Mouse (Mus musculus) c-Kit-negative CD71-positive TER-119-positive erythroid progenitor cells, embryonic 14.5 days (primary cell): Measurements from ENCODE around the gene Pcgf3.

Experiments
- DNase-seq: peaks from one replicate; pipeline ENCODE4 v3.0.0-alpha.2; 2013; ENCODE audit warnings: low read depth, low spot score

Gene Pcgf3

DNA sequence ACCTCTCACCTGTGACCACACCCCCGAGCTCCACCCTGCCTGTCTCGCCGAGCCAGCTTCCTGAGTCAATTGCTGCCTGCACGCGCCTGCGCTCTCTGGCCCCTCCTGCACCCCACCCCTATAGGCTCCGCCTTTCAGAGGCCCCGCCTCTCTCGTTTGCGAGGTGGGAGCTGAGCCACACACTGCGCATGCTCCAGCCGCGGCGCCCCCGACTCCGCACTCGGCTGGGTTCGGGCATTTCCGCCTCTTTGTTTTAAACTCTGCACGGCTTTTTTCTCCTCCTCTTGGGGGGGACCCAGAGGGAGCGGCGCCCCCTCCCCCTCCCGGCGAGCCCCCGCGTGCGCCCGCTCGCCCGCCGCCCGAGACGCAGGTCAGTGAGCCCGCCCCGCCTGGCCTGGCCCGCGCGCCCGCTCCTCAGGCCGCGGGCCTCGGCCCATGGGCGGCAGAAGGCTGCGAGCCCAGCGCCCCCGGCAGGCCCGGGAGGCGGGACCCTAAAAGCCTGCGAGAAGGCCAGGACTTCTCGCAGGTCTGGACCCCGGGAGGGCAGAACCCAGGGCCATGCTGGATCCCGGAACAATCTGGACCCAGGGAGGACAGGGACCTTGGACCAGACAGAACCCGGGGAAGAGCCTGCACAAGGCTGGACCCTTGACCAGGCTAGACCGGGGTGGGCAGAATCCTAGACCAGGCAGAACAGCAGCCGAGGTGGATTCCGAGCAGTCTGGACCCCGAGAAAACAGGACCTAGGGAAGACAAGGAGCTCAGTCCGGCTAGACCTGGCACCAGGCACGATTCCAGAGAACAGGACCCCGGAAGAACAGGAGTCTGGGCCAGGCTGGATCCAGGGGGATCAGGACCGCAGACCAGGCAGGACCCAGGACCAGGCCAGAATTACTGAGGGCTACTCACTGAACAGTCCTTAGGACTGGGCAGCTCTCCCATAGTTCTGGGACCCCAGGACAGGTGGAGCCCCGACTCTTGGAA, at the start of gene Pcgf3:
Gene Pcgf3, plus strand, starts transcription at position 151 of the 984 bp plus-strand sequence.
- DNase-seq: peak; percentile 90

DNA sequence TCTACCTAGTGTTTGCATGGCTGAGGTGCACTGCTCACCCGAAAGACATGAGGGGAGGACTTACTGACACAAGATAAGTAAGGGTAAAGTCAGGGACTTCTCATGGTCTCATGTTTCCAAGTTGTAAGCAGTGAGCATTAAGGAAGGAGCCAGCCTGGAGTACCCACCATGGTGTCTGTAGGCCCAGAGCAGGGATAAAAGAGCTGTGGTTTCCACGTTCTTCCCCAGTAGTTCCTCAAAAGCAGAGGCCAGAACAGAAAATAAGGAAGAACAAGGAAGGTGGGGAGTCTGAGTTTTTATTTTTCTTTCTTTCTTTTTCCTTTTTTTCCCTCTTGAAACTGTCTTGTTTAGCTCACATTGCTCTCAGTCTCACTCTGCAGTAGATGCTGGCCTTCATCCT, 46.3 kb upstream of the Pcgf3 start:
- DNase-seq: no peak

DNA sequence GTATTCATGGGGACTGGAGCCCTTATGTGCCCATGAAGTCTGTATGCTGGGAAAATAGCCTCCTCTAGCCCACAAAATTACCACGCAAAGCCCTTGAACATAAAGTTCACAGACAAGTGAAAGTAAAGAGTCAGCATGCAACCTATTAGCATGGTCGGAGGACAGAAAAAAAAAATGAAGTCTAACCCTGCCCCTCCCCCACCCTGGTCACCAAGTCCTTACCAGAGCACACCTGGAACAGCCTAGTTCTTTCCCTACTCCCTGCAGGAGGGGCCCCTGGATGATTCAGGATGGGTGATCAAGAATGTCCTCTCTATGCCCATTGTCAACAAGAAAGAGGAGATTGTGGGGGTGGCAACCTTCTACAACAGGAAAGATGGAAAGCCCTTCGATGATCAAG, 38.3 kb upstream of the Pcgf3 start:
- DNase-seq: no peak

DNA sequence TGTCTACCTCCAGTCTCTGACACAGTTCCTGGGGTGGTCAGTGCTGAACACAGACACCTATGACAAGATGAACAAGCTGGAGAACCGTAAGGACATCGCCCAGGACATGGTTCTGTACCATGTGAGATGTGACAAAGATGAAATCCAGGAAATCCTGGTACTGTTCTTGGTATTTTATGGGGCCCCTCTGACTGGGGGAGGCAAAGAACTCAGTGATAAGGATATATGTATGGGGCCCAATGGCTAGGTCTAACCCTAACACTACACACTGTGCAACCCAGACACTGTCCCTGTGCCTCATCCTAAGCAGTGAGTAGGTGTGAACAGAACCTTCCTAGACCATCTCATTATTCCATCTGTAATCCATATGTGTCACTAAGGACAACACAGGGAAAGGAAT, 37.6 kb upstream of the Pcgf3 start:
- no peak for DNase-seq

DNA sequence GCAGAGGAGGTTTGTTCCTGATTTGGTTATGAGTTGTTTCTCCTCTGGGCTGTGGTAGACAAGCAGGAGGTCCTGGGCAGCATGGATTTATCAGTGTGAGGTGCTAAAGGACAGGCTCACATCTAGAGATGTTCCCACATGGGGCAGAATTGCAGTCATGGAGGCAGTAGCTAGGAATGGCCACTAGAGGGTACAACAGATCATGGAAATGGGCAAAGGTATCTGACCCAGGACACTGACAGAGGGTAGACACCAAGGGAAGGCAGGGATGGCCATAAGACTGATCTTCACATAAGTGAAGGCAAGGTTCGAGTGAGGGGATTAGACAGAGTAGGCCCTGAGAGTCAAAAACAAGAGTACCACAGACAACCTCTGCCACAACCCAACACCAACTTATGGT, 33.8 kb upstream of the Pcgf3 start:
- peak; percentile 31 for DNase-seq

DNA sequence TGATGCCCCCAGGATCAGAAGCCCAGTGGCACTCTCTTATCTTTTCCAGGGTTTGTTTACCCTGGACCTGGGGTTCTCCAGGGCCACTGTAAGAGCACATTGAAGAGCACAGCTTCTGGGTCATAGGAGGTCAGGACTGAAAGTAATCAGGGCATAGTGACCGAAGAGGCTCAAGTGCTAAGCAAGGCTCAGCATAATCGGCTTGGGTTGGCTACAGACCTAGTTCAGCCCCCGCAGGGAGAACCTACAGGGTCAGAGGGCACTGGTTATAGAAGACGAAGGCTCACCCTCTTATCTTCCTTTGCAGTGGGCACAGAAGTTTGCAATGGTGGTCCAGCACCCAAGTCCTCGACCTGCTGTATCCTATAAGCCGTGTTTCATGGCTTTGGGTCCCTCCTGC, 29.8 kb upstream of the Pcgf3 start:
- DNase-seq: no peak

DNA sequence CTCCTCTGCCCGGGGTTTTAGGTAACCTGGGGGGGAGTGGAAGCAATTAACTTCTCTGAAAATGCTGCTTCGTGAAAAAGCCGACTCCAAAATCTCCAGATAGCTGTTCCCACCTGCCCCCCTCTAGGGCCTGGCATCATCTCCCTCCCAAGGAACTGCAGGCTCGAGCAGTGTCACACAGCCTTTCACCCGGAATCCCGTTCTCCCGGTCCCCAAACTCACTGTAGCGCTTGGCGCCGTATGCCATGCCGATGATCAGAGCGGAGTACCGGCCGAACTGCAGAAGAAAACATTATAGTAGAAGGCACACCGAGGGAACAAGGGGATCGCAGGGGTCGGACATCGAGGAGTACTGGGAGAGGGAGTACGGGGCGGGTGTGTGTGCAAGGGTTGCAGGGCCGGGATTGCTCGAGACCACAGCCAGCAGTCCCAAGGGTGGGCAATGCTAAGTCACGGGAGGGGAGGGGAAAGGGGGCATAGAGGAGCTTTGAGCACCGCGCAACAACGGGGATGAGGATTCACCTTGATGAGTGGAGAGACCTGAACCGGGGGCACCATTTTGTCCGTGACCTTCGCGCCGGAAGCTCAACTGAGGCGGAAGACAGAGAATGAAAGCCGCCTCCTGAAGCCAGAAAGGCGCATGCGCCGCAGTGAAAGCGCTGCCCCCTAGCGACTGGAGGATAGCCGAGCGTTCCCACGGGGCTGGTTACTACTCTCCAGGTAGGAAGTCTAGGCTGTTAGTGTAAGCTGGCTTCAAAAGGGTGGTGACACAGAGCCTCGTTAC, 27.0 kb upstream of the Pcgf3 start, which contains the start of gene Atp5k:
Gene Atp5k, minus strand, starts transcription at position 645 of the 784 bp plus-strand sequence.
- DNase-seq: peak; percentile 90

DNA sequence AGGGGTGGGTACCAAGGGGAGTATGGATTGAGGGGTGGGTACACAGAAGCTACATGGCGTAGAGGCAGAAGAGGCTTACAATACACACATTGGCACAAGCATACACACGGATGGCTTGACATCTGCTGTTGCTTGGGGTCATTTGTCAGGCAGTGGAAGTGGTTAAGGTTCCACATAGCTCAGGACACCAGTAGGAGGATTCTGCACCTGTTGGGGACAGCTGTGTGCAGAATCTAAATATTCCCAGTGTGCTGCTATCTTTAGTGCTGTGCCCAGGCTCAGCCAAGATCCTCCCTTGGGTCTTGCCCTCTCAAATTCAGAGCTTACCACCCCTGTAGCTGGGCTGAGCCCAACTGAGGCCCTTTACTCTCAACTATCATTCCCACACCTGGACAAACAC, 24.9 kb upstream of the Pcgf3 start:
- DNase-seq: no peak

DNA sequence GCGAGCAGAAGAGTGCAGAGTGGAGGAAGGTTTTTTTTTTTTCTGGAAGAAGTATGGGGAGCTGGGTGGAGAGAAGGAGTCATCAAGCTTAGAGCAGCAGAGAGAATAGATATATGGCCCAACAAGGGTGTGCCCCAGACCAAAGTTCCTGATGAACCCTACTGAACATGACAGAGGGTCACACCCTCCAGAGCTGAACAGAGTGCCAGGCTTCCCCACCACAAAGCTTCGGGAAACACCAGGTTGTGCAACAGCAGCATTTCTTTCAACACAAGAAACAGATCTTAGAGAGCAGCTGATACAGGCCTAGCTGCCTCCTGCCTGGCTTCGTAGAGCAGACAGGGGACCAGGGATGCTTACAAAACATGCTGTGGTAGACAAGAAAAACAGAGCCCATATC, 14.1 kb upstream of the Pcgf3 start:
- no peak for DNase-seq

DNA sequence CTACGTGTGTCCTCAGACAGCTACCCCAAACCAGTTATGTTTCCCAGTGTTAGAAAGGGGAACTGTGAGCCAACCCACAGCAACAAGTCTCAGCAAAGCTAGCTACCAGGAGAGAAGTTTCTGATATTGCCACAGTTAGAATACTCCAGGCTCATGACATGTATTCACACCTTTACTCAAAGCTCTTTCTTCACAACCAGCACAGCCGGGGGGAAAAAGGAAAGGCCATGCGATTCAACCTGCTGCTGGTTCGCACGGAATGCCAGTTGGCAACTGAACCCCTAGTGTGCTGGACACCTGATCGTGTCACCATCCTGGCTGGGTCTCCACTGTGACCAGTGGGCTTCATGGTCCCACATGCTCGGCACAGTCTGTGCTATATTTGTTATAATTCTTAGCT, 13.2 kb upstream of the Pcgf3 start:
- no peak for DNase-seq

DNA sequence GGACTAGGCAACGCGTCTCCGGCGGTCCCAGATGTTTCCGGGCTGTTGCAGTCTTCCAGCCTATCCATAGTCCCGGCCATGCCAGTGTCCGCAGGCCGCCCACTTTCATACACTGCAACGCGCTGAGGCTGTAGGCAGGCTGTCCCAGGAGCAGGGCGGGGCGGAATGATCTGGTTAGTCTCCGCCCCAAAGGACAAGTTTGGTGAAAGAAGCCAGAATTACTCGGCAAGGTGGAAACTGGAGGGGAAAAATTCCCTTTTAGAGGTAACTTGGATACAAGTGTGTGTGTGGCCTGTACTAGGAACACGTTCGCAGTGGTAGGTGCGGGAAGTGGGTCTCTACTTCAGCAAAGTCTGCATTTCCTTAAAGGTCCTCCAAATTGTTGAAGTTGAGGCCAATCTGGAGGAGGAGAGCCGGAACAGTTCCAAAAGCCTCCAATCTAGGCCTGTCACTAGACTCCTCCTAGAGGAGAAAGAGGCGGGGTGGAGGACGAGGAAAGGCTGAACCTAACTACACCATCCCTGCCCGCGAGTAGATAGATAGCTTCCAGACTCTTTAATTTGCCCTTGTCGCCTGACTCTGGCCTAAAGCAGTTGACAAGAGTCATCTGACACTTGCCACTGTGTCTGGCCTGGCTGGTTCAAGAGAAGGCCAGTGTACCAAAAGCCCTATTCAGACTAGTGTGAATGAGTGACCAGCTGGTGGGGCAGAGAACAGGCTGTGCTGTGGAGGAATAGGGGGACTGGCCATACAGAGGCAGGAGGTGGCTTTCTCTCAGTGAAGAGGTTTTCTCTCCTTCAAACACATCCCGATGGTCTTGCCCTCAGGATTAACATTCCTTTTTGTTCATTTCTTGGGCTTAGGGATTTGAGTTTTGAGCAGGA, 12.0 kb upstream of the Pcgf3 start, which contains the start of gene Mfsd7a:
Gene Mfsd7a, minus strand, starts transcription at position 107 of the 884 bp plus-strand sequence.
- DNase-seq: peak; percentile 38

DNA sequence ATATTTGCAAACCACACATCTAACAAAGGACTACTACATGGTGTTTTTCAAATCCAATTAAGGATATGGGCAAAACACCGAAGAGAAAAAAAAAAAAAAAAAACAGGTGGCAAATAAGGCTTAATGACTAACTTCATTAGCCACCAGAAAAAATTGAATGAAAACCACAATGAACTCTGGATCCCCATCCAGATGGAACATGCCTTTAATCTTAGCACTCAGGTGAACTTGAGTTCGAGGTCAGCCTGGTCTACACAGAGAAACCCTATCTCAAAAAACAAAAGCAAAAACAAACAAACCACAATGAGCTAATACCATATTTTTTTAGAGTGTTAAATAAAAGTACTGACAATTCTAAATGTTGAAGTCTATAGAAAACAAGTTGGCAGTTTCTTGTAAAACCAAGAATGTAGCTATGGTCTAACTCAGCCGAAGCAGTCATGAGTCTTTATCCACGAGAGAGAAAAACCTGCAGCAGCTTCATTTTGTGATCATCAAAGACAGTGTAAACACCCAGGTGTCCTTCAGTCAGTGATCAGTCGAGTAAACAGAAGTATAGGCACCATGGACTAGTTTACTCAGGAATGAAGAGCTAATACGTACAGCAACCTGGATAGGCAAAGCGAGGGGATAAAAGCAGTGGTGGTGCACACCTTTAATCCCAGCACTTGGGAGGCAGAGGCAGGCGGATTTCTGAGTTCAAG, 10.0 kb upstream of the Pcgf3 start:
- DNase-seq: no peak

DNA sequence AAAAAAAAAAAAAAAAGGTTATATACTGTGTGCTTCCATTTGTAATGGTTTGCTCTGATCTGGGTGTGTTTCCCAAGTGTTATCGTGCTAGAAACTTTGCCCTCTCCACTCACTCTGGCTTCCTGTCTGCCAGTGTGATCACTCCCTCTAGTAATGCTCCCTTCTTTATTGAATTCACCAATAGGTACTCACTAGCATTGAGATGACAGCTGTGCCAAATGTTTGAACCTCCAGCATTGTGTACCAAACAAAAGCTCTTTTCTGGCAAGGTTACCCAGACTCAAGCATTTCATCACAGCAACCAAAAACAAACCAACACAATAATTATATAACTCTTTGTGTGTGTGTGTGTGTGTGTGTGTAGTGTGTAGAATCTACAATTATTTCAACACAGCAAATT, 9.4 kb upstream of the Pcgf3 start:
- no peak for DNase-seq

DNA sequence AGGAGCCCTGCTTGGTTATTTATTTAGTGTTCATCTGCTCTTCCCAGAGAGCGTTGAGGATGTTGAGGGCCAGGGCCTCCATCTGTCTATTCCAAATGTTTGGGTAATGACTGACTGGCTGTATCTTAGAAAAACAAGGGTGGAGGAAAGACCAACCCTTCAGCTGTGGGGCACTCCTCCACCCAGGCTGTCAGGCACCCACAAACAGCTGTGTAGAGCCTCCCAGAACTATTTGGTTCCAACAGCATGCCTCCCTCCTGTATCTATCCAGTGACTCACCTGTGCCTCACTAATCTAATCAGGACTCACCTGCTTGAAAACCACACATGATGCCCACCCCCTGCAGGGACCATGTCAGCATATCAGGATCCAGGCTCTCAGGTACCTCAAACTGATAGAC, 8.6 kb upstream of the Pcgf3 start:
- no peak for DNase-seq

DNA sequence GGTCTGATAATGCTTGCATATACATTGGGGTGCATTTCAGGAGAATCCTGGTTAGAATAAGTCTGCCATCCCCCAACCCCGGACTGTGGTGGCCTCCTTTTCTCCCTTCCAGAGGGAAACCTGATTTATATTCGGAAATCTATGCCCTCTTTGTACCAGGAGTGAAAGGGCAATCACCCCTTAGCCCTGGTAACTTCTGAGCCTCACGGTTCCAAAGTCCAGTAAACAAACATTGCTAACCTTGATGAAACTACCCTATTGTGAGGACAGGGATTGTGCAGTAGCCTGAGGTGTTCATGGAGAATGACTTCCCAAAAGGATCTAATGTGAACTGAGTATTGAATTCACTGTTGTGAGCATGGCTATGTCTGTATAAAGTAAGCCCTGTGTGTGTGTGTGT, 6.9 kb upstream of the Pcgf3 start:
- DNase-seq: no peak

DNA sequence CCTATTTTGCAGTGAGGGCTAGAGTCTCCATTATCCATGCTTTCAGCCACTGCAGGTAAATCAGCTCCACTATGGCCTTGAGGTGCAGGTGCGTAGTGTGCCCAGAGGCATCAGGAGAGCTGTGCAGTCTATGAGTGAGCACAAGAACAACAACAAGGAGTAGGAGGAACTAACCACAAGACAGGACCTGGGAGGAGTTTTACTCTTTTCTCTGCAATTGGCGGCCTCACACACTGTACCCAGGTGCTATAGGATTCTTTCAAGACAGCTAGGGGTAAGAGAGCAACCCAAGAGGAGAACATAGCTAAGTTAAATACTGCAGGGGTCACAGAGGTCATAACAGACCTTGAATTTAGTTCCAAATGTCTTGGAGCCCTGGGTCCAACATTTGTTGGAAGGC, 2.3 kb upstream of the Pcgf3 start:
- DNase-seq: no peak

DNA sequence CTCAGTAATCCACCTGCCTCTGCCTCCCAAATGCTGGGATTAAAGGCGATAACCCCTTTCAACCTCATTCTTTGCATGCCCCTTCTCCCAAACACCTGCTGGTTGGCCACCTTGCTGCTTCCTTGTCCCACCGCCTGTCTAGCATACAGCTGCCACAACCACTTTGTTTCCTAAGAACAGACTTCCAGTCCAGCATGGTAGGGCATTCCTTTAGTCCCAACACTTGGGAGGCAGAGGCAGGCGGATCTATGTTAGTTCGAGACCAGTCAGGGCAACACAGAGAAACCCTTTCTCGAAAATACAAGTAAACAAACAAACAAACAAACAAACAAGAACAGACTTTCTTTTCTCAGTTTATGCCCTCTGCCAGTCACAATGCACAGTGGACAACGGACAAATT, 571 bp upstream of the Pcgf3 start:
- no peak for DNase-seq

DNA sequence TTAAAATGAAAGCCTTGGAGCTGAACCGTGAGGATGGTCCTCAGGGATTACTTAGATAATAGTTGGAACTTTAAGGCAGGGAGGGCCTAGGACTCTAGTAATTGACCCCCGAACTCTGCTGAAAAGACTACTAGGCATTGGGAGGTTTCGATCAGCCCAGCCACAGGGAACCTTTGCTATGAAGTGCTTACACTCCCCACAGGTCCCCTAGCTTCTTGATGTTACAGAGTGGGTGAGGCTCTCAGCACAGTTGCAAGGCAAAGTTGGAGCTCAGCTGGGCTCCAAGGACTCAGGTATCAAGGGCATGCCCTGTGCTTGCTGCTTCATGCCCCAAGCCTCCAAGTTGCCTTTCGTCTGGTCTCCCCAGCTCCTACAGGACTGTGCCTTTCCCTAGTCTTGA, 1.4 kb downstream of the Pcgf3 start:
- peak; percentile 20 for DNase-seq

DNA sequence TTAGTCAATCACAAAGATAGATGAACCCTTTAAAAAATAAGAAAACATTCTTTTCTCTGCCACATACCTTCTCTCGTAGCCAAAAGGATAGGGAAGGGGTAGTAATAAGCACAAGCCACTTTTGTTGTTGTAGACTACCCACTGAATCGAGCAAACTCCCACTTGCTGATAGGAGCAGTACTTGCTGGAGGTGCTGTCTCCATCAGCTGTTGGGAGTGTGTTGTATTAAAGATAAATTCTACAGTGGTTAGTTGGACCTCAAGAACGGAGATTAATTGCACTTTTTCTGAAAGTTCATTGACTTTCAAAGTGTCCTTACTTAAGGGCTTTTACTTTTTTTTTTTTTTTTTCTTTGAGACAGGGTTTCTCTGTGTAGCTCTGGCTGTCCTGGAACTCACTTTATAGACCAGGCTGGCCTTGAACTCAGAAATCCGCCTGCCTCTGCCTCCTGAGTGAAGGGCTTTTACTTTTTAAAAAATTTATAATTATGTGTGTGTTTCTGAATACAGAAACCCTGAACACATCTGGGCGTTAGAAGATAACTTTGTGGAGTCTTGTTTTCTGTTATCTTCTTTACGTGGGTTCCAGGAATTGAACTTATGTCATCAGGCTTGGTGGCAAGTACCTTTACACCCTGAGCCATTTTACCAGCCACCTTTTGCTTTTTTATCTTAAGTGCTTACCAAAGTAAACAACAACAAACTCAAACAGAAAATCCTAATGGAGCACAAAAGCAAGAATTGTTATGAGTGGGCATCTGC, 4.3 kb downstream of the Pcgf3 start:
- DNase-seq: peak; percentile 43

DNA sequence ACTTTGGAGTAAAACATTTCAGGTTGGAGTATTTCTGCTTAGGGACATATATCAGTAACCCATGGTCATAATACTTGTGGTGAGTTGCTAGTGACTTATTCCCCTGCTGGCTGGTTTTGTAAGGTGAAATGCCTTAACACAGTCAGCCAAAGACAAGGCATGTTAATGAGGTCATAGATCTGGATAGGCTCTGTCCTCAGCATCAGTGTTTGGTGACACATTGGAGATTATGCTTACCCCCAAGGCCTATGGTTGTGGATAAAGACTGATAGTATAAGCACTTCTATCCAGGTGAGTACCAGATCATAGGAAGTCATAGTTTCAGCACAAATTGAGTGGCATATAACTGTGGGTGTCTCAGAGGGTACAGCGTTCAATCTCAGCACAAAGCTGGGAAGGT, 5.6 kb downstream of the Pcgf3 start:
- DNase-seq: no peak
